Mouse (Mus musculus) testis, postnatal 10 days (tissue): ENCODE results near the gene P2ry12.

Experiments
- DNase-seq: peaks from one replicate; pipeline ENCODE4 v3.0.0; 2021; ENCODE audit warnings: low spot score

Gene P2ry12

DNA sequence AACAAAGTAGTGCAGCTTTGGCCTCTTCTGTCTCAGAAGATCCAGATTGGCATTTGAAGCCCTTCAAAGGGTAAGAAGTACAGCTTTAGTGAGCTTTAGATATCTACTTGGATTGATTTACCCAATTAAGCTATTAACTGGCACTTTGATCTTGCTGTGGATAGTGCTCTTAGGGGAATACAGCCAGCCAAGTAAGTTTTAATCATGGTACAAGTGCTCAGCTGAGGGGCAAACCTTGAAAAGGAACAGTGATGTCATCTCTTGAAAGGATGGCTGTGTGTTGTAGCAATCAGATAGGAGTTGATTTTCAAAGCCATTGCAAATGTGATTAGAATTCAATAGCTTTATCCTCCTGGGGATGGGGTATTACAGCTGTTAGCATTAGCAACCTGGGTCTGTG, 80.5 kb downstream of the P2ry12 start:
- no peak for DNase-seq

DNA sequence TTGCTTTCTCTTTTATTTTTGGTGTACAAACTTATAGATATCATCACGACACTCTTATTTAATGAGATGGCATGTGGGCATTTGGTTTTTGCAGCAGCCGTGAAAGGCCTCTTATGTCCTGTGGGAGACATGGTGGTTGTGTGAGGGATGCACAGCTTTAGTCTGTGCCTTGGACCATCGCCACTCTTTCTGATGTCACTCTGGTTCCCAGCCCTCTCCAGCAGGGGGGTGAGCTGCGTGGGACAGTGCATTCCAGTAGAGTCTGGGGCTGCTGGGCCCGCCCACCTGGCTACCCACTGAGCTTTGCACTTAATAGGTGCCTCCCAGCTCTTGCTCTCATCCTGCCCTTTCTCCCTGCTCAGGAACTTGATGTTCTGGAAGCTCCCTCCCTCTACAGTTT, 81.5 kb downstream of the P2ry12 start:
- DNase-seq, result no peak

DNA sequence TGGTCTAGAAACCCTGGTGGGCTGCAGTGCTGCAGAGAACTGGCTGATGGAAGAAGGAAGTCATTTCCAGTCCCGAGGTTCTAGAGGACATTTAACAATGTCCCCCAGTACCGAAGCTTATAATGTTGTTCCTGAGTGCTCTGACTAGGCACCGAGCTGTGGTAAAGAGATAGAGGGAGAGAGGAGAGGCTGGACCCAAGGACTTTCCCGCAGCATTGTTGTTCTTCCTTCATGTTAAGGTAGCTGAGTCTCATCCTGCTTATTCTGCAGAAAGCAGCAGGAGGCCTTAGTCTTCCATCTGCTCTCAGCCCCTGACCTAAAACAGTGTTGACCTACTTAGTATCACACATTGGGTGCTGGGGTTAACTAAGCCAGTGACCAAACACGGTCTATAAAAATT, 85.8 kb downstream of the P2ry12 start:
- no peak for DNase-seq

DNA sequence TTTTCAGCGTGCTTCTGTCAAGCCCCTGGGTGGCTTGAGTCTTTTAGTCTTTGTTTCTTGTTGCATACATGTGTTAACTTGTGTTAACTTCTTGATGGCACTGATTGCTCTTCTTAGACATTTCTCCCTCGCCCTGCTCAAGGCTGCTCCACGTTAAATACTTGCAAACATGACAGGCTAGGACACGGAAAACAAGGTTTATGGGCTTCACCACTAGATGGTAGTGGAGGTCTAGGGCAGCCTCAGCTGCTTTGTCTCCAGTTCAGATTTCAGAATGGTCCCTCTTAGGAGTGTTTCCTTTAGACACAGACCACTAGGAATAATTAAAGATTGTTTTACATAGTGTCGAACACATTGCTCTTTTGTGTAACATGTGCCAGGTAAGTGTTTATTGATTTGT, 87.4 kb downstream of the P2ry12 start:
- peak; percentile 48 for DNase-seq

DNA sequence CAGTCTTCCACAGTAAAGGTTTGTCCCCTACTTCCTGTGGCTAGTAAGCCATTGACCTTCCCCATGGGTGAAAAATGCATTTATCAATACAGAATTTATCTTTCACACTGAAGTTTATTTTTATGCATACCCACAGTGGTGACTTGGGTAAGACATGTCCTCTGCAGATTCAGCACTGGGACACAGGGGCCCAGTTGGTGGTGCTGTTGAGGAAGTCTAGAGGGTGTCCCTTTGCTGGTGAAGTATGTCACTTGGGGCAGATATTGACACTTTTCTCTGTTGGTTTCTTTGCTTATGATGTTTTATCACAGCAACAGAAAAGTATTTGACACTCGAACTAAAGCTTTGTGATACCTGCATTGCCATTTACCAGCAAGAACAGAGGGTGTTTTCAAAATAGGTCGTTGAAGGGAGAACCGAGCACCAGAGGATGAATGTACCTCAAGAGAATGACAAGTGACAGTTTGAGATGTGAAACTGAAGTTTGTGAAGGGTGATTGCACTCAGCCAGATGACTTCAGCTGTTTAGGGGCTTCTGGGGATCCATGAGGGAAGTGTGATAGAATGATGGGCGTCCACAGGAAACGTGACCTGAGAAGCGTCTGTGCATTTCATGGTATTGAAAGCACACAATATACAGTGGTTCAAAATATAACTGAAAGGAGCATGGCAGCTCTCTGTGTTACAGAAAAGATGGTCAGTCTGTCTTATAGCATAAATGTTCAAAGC, 88.1 kb downstream of the P2ry12 start:
- no peak for DNase-seq

DNA sequence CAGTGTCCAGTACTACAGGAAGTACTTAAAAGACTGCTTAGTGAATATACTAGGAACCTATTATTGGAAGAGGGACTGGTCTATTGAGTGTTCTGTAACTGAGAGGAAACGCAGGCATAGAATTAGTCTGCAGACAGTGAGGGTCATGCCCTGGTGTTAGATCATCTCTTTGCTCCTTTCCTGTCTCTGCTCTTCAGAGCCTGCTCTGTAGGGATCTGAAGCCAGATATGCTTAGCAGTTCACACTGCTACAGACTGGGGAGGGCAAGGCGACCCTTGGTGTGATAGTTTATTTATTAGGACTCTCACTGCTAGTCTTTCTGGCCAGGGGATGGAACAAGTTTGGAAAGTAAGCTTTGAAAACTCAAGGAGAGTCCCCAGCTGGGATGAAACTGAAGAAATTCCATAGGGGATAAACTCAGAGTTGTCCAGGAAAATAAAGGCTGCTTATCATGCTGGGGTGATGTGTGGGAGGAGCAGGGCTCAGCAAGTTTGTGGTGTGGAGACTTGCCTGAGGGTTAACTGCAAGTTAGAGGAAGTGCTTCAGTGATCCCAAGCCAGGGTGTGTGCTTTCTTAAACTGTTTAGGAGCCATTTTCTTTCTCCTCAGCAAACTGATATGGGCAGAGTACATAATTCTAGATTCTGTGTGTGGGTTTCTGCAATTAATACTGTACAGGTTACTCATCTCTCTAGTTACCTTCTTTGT, 92.6 kb downstream of the P2ry12 start:
- no peak for DNase-seq

DNA sequence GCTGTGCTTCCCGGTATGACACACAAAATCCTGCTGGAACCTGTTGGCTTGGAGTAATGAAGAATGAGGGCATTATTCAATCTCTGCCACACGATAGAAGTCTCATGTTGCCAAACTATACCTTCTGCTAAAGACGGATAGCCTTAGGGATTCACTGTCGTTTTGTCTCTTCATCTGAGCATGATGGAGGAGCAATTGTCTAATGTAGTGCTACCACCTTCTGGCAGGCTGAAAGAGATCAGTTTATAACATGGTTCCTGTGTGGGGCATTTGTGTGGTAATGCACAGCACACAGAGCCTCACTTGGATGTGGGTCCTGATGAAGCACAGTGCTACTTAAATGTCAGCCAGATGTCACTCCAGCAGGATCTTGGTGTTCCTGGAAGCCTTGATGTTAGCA, 93.5 kb downstream of the P2ry12 start:
- DNase-seq, result no peak

DNA sequence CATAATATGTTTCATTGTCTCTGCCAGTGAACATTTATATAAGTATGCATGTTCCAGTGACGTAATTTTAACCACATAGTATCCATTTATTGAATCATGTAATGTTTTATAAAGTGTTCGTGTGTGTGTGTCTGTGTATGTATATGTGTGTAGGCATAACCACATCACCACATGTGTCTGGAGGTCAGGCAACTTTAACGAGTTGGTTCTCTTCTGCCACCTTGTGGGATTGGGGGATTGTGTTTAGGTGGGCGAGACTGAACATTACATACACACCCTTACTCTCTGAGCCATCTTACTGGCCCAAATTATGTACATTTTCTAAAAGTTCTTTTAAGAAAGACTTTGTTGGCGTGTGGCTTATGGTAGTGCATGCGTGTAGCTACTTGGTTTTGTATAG, 94.2 kb downstream of the P2ry12 start:
- no peak for DNase-seq

DNA sequence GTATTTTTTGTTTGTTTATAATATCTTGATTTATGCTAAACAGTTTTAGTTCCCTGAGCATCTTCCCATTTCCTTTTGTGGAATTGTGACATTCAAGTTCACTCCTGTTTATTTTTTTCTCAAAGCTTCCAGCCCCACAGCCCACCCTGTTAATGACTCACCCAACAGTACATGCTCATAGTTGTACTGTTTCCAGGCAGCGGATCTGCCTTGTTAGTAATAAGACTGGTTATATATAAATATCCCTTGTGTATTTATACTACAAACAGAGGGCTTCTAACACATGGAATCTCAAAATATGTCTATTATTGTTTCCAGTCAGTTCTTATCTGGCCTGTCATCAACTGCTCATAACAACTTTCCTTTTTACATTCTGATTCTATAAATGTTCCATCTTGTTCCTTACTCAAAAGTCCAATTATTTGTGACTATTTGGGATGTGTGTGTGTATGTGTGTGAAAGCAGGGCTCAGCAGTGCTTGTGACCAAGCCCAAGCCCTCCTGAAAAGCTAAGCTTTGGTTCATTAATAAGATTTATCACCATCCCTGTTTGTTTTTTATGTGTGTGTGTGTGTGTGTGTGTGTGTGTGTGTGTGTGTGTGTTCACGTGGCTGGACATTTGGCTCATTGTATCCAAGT, 95.1 kb downstream of the P2ry12 start:
- no peak for DNase-seq
